Mouse (Mus musculus) CD4-positive, CD25-positive, alpha-beta regulatory T cell (primary cell): ENCODE data around the gene Mrtfb. TPM values are rescaled to one million over a fixed set of nuclear protein-coding genes. Genes with fewer than 3 reads are reported as not detected.

Source experiments
- polyA plus RNA-seq: library from polyadenylated mRNA; unstranded; fragments of 100-300 nt; shearing (Covaris generic); gene quantifications from one replicate; pipeline ENCODE4 v1.2.1, GENCODE M21; 2017

Mrtfb gene
- polyA plus RNA-seq, result 11.9 TPM

DNA sequence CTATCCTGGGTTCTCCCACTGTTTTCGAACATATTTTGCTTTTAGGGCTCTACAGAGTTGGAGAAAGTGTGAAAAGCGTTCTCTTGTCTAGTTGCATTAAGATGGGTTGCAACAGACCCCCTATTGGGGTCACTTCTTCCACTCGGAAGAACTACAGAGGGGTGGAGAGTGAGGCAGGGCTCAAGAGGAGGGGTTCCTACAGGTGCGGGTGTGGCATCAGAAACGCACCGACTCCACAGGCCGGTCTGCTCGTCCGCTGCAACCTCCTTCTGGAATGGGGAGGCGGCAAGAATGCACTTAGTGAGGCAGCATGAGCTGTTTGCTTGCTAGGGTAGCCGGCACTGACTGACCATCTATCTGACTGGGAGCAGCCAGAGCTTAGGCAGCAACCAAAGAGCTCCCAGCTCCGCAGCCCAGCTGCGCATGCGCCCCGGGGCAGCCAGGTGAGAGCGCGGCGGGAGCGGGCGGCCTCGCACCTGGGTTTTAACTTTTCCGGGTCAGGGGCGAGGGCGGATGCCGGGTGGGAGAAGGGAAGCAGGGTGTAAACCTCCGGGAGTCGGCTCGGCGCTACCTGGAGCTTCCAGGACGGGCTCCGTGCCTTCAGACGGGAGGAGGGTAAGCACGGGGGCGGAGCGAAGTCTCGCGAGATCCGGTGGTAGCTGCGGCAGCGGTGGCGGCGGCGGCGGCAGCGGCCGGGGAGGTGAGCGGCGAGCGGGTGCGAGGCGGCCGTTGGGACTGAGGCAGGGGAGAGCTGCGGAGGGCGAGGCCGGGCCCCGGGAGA lies at the start of gene Mrtfb:
TSS of gene Mrtfb (plus strand) at position 627 of the 781 bp plus-strand sequence.

Other genes starting within 250 kb of the Mrtfb start
- 40.0 TPM for gene Ercc4, start 146.8 kb upstream of the Mrtfb start, polyA plus RNA-seq